Mouse (Mus musculus): ENCODE data around the gene Crxos.

Crxos gene

GRCm38 (mm10) chr7:15882317-15882716 is at the start of gene Crxos:
Crxos (plus strand) TSS chr7:15882617.
- CTCF ChIA-PET, result interaction anchor here in 3 of 4 experiments (0.6 to 1.9 kb wide), 3 partner anchors 30 kb away, joined by 3 to 6 read pairs (median 5); no protein-coding TSS in a partner anchor
- POLR2A ChIA-PET, result interaction anchor here in 3 of 4 experiments (0.6 to 1.1 kb wide), 3 partner anchors 19 to 84 kb away, joined by 3 to 6 read pairs (median 3); no protein-coding TSS in a partner anchor

DNA sequence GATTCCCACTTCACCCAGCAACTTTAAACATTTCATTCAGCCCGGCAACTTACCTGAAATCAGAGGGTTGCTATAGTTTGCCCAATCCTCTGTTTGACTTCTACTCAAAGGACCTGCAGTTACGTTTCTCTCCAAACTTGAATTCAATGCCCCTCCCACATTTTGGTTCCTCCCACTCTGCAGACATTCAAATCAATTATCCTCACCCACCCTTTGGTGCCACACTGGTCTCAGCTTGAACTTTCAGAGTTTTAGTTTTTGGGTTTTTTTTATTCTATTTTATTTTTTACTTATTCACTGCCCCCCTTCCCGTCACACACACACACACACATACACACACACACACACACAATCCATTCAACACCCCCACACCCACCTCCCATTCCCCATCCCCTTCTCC is 42.8 kb upstream of the Crxos start, which contains the start of gene Obox6:
TSS of gene Obox6 (minus strand) at position 101 of the 400 bp plus-strand sequence.
- ChIA-PET POLR2A (interaction anchor here in 2 of 4 experiments (0.6 kb wide), 3 partner anchors 34 to 423 kb away, joined by 3 to 12 read pairs (median 3); no protein-coding TSS in a partner anchor), CTCF (interaction anchor here in 1 of 4 experiments (0.7 kb wide), 1 partner anchor 77 kb away, joined by 3 read pairs; no protein-coding TSS in a partner anchor)

GRCm38 (mm10) chr7:15859657-15860056 is 22.8 kb upstream of the Crxos start:
- ChIA-PET POLR2A (interaction anchor here in 2 of 4 experiments (0.6 to 1.3 kb wide), 4 partner anchors 9 to 52 kb away, joined by 3 to 4 read pairs (median 4); no protein-coding TSS in a partner anchor), CTCF (interaction anchor here (0.6 to 2.0 kb wide), 13 partner anchors 25 to 401 kb away, joined by 3 to 22 read pairs (median 5); partner anchors contain the start of gene Ehd2 (in 1 of the 4))

GRCm38 (mm10) chr7:15864104-15864503 is 18.3 kb upstream of the Crxos start:
- ChIA-PET POLR2A (no interaction called here), CTCF (no interaction called here)

- CTCF ChIA-PET, result interaction anchor here in 1 of 4 experiments (1.0 kb wide), 1 partner anchor 21 kb away, joined by 3 read pairs; no protein-coding TSS in a partner anchor
- POLR2A ChIA-PET, result interaction anchor here in 1 of 4 experiments (0.6 kb wide), 1 partner anchor 242 kb away, joined by 3 read pairs; no protein-coding TSS in a partner anchor
Measured at GRCm38 (mm10) chr7:15879756-15880155, 2.7 kb upstream of the Crxos start, which contains the start of gene Crx. Crx (minus strand) TSS chr7:15879968.

DNA sequence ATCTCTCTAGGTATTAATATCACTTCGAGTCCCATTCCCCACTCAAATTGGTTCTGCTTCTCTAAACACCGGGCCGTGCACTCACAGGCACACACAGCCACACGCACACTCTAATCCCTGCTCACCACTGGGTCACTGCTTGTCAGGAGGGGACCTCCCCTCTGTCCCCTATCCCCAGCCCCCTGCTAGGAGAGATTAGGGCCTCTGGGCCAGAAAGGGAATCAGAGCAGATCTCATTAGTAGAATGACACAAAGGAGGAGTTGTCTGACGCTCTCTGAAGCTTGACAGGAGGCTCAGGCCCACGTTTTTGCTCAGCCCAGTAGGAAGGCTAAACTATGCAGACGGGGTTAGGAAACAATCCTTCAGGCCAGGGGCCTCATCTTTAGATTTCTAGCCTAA is 1.0 kb upstream of the Crxos start:
- CTCF ChIA-PET, result interaction anchor here in 1 of 4 experiments (1.0 kb wide), 1 partner anchor 31 kb away, joined by 3 read pairs; no protein-coding TSS in a partner anchor
- POLR2A ChIA-PET, result interaction anchor here in 1 of 4 experiments (1.1 kb wide), 1 partner anchor 20 kb away, joined by 3 read pairs; no protein-coding TSS in a partner anchor

- ChIA-PET POLR2A (interaction anchor here in 2 of 4 experiments (0.6 to 1.1 kb wide), 2 partner anchors 20 to 85 kb away, joined by 3 to 6 read pairs; no protein-coding TSS in a partner anchor), CTCF (interaction anchor here in 2 of 4 experiments (0.6 to 1.0 kb wide), 2 partner anchors 30 to 31 kb away, joined by 3 read pairs; no protein-coding TSS in a partner anchor)
Measured at GRCm38 (mm10) chr7:15881831-15882230, 586 bp upstream of the Crxos start.

DNA sequence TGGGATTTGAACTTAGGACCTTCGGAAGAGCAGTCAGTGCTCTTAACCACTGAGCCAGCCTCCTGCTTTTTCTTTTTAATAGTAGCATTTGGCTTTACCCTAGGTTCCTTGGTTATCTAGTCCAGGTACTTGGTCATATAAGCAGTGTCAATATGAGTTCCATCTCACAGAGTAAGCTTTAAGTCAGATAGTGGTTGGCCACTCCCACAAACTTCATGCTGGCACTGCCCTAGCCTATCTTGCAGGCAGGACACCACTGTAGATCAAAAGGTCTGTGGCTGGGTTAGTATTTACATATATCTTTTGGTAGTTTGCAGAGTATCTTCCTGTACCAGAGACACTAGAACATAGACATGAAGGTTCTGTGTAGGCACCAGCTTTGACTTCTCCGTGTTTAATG is 1.7 kb downstream of the Crxos start:
- ChIA-PET CTCF (interaction anchor here in 2 of 4 experiments (0.8 to 1.9 kb wide), 2 partner anchors 25 to 28 kb away, joined by 3 to 6 read pairs; no protein-coding TSS in a partner anchor), POLR2A (no interaction called here)

GRCm38 (mm10) chr7:15894251-15894650 is 11.8 kb downstream of the Crxos start:
- CTCF ChIA-PET, result interaction anchor here in 1 of 4 experiments (0.6 kb wide), 1 partner anchor 808 kb away, joined by 3 read pairs; no protein-coding TSS in a partner anchor
- POLR2A ChIA-PET, result interaction anchor here in 3 of 4 experiments (1.0 to 2.1 kb wide), 3 partner anchors 10 to 18 kb away, joined by 4 to 11 read pairs (median 6); no protein-coding TSS in a partner anchor

GRCm38 (mm10) chr7:15901366-15902048 is 19.1 kb downstream of the Crxos start:
- ChIA-PET CTCF (interaction anchor here in 3 of 4 experiments (0.5 to 2.3 kb wide), 11 partner anchors 11 to 388 kb away, joined by 3 to 23 read pairs (median 5); partner anchors contain the start of gene Bicra (in 1 of the 3)), POLR2A (interaction anchor here in 2 of 4 experiments (0.5 to 1.5 kb wide), 16 partner anchors 8 to 231 kb away, joined by 3 to 13 read pairs (median 3); partner anchors contain the start of genes Crxos (in 2 of the 2), Napa (in 2 of the 2), Selenow (in 1 of the 2) and Slc8a2 (in 1 of the 2))

- CTCF ChIA-PET, result interaction anchor here in 1 of 4 experiments (0.6 kb wide), 1 partner anchor 67 kb away, joined by 6 read pairs; no protein-coding TSS in a partner anchor
- POLR2A ChIA-PET, result interaction anchor here in 2 of 4 experiments (0.6 to 1.6 kb wide), 2 partner anchors 10 to 145 kb away, joined by 3 read pairs; no protein-coding TSS in a partner anchor
Measured at GRCm38 (mm10) chr7:15905861-15906260, 23.4 kb downstream of the Crxos start.

- CTCF ChIA-PET, result interaction anchor here in 1 of 4 experiments (0.5 kb wide), 1 partner anchor 68 kb away, joined by 3 read pairs; no protein-coding TSS in a partner anchor
Measured at GRCm38 (mm10) chr7:15906602-15907001, 24.2 kb downstream of the Crxos start.

GRCm38 (mm10) chr7:15907971-15908590 is 25.7 kb downstream of the Crxos start:
- ChIA-PET CTCF (interaction anchor here (0.6 to 1.2 kb wide), 8 partner anchors 20 to 144 kb away, joined by 3 to 5 read pairs (median 3); no protein-coding TSS in a partner anchor), POLR2A (interaction anchor here in 3 of 4 experiments (0.6 to 2.3 kb wide), 10 partner anchors 11 to 899 kb away, joined by 3 to 9 read pairs (median 4); partner anchors contain the start of genes Selenow (in 2 of the 3), Nop53 (in 1 of the 3) and Slc8a2 (in 1 of the 3))

More at GRCm38 (mm10) chr7:15906602-15907001, 24.2 kb downstream of the Crxos start:
- POLR2A ChIA-PET, result interaction anchor here in 1 of 4 experiments (1.6 kb wide), 1 partner anchor 144 kb away, joined by 3 read pairs; no protein-coding TSS in a partner anchor

DNA sequence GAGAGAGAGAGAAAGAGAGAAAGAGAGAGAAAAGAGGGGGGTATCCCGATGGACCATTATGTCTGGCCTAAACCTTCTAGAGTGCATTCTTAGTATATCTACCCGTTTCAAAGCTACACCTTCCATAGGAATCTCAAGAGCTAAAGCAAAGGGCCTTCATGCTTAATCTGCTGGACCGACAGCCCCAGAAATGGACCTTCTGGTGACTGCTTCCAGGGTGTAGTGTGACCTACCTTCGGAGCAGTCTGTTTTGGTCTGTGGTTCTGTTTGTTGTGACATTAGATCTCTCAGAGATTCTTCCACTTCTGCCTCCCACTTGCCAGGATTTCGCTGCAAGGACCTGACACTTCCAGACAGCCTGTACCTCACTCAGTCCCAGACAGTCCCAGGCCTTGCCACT is 28.1 kb downstream of the Crxos start:
- ChIA-PET POLR2A (interaction anchor here in 1 of 4 experiments (0.6 kb wide), 1 partner anchor 1929 kb away, joined by 3 read pairs; no protein-coding TSS in a partner anchor), CTCF (no interaction called here)

GRCm38 (mm10) chr7:15912183-15912582 is 29.8 kb downstream of the Crxos start:
- POLR2A ChIA-PET, result interaction anchor here (0.6 to 1.8 kb wide), 17 partner anchors 9 to 351 kb away, joined by 3 to 11 read pairs (median 4); partner anchors contain the start of genes Selenow (in 4 of the 4) and Slc8a2 (in 1 of the 4)
- CTCF ChIA-PET, result interaction anchor here (0.5 to 2.0 kb wide), 64 partner anchors 9 to 1372 kb away, joined by 3 to 23 read pairs (median 4); partner anchors contain the start of genes Crxos (in 3 of the 4), Selenow (in 2 of the 4), Ehd2 (in 1 of the 4) and Inafm1 (in 1 of the 4)

- CTCF ChIA-PET, result interaction anchor here in 2 of 4 experiments (0.5 to 1.2 kb wide), 4 partner anchors 8 to 260 kb away, joined by 3 to 6 read pairs (median 3); partner anchors contain the start of genes Meis3 (in 1 of the 2) and Selenow (in 1 of the 2)
- POLR2A ChIA-PET, result interaction anchor here in 1 of 4 experiments (0.7 kb wide), 1 partner anchor 134 kb away, joined by 3 read pairs; no protein-coding TSS in a partner anchor
Measured at GRCm38 (mm10) chr7:15914252-15914651, 31.8 kb downstream of the Crxos start.

GRCm38 (mm10) chr7:15914751-15915150 is 32.3 kb downstream of the Crxos start:
- ChIA-PET CTCF (interaction anchor here in 3 of 4 experiments (0.5 to 1.1 kb wide), 5 partner anchors 10 to 273 kb away, joined by 3 to 4 read pairs (median 3); partner anchors contain the start of gene Meis3 (in 1 of the 3)), POLR2A (interaction anchor here in 1 of 4 experiments (1.4 kb wide), 1 partner anchor 21 kb away, joined by 4 read pairs; no protein-coding TSS in a partner anchor)
